Mouse (Mus musculus) gastrocnemius, adult 2 months (tissue): ENCODE data around the gene Col23a1. TPM values are rescaled to one million over a fixed set of nuclear protein-coding genes. Genes with fewer than 3 reads are reported as not detected.
A peak's percentile ranks its signal among the peaks of the same experiment; 100 is the strongest.

Experiments used
- DNase-seq: peaks from one replicate; pipeline ENCODE4 v3.0.0; 2022
- H3K27ac ChIP-seq: fragments of 200-600 bp; 2 replicates; pipeline ENCODE4 v1.8.1; 2022; ENCODE audit warnings: mild to moderate bottlenecking
- H3K4me3 ChIP-seq: fragments of 200-600 bp; 2 replicates; pipeline ENCODE4 v1.8.1; 2022; ENCODE audit warnings: mild to moderate bottlenecking, moderate library complexity
- CTCF ChIP-seq: fragments of 200-600 bp; IDR thresholded peaks from 2 replicates; pipeline ENCODE4 v1.8.1; 2022; ENCODE audit warnings: antibody characterized with exemption, mild to moderate bottlenecking, moderate library complexity
- intact Hi-C: fragments of 180-260 bp; cut with DNase I; formaldehyde crosslinking; loops from one replicate; pipeline ENCODE4 v1.15.1; 2025
- total RNA-seq, 2 experiments: library from RNA; stranded (reverse); gene quantifications; 2 replicates each; pipeline ENCODE4 v1.2.3; 2021

Col23a1 gene
- total RNA-seq, 2 experiments from 2014 or later: 1.1 to 1.8 TPM

DNA sequence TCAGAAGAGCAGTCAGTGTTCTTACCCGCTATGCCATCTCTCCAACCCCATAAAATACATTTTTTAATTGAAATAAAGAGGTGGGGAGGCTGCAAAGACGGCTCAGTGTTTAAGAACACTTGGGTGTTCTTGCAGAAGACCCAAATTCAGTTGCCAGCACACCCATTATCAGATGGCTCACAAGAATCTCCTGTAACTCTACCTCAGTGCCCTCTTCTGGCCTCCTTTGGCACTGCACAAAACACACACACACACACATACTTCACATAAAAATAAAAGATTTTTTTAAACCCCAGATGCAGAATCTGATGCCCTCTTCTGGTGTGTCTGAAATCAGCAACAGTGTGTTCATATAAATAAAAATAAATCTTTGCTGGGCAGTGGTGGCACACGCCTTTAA is 299.1 kb downstream of the Col23a1 start:
- no peak overlapping the region for H3K27ac ChIP-seq
- TF ChIP-seq CTCF: no peak; the same call in 1 of the 2 replicates
- no peak for DNase-seq
- intact Hi-C loops: no loop called here
- no peak overlapping the region for H3K4me3 ChIP-seq

DNA sequence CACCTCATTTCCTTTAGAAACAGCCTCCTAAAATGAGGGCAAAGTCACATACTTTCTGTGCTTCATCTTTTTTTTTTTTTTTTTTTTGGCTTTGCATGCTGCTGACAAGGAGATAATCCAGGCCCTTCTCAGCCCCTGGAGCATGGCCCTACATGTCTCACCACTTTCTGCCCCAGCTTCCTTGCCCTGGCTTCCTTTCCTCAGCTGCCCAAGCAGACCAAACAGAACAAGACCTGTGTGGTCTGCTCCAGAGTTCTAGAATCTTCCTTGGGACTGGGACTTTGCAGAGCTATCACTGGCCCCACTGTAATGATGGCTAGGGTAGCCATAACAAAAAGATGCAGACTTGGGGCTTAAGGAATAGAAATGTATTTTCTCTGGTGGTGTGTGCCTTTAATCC is 300.3 kb downstream of the Col23a1 start:
- H3K4me3 ChIP-seq: no peak overlapping the region
- no peak for DNase-seq
- no peak for TF ChIP-seq CTCF
- H3K27ac ChIP-seq: no peak overlapping the region
- intact Hi-C loops: no loop called here

DNA sequence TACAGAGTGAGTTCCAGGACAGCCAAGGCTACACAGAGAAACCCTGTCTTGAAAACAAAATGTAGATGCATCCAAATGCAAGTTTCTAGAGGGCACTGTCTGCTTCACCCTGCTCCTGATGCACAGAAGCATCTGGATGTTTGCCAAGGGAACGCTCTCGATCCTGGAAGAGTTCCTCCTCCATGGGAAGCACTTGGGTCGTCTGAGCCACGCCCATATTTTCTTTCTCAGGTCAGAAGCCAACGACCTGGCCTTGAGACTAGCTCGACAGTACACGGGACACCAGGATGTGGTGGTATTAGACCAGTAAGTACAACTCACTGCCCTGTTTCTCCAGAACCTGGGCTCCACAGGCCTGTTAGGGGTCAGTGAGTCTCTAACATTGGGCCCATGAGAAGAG is 301.4 kb downstream of the Col23a1 start:
- intact Hi-C loops: no loop called here
- no peak overlapping the region for H3K27ac ChIP-seq
- no peak for DNase-seq
- H3K4me3 ChIP-seq: no peak overlapping the region
- TF ChIP-seq CTCF: no peak

DNA sequence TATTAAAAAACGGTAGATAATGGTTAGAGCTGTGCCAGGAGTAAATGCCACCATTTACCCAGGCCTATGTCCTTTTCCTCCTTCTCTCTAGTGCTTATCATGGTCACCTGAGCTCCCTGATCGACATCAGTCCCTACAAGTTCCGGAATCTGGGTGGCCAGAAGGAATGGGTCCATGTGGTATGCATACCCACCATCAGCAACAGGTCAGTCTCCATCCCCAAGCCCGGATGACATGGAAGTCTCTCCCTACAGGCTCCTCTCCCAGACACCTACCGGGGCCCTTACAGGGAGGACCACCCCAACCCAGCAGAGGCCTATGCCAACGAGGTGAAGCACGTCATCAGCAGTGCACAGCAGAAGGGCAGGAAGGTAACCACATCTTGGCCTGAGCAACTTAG is 302.2 kb downstream of the Col23a1 start:
- Histone ChIP-seq H3K27ac (no peak overlapping the region), H3K4me3 (no peak overlapping the region)
- DNase-seq: no peak
- intact Hi-C loops: no loop called here
- TF ChIP-seq CTCF: no peak

DNA sequence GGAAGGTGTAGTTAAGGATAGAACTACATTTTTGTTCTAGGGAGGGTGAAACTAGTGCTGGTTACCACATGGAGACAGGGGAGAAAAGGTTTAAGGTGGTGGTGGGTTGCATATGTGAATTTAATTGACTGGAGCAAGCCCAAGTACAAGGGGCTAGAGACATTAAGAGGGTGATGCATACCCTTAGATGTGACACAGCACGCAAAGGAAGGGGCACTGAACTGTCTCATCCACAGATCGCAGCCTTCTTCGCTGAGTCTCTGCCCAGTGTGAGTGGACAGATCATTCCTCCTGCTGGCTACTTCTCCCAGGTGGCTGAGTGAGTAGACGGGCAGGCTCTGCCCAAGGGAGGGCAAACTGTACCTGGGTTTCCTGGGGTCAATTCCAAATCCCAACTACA is 303.6 kb downstream of the Col23a1 start:
- Histone ChIP-seq H3K4me3 (no peak overlapping the region), H3K27ac (no peak overlapping the region)
- no peak for DNase-seq
- no peak for TF ChIP-seq CTCF
- intact Hi-C loops: no loop called here

DNA sequence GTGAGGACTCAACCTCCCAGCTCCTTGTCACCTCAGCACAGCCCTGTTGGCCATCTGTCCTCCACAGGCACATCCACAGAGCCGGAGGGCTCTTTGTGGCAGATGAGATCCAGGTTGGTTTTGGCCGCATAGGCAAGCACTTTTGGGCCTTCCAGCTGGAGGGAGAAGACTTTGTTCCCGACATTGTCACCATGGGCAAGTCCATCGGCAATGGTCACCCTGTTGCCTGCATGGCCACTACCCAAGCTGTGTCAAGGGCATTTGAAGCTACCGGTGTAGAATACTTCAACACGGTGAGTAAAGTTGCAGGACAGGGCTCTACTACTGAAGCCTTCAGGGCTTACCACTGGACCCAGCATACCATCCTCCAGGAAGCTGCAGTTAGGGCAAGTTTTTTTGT is 304.1 kb downstream of the Col23a1 start:
- intact Hi-C loops: no loop called here
- Histone ChIP-seq H3K27ac (no peak overlapping the region), H3K4me3 (no peak overlapping the region)
- no peak for TF ChIP-seq CTCF
- DNase-seq: no peak

DNA sequence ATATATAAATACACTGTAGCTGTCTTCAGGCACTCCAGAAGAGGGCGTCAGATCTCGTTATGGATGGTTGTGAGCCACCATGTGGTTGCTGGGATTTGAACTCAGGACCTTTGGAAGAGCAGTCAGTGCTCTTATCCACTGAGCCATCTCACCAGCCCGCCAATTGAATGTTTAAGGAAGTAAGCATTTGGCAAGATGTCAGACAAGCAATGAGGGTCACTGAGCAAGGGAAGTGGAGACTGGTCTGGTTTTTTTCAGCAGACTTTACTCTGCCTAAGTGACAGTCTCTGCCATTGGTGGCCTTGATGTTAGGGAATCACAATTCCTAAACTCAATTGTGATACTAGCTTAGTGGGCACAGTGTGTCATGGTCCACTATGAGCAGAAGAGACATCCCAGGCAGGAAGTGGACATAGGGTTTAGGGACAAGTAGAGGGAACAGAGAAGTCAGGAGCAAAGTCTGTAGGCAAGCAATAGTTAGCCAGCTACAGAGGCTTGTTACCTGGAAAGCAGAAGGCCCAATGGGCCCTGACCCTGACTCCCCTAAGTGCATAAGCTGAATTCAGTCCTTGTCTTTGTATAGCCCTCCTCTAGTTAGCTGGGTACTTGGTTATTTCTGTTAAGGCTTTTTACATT is 305.1 kb downstream of the Col23a1 start:
- no peak for DNase-seq
- intact Hi-C loops: no loop called here
- no peak overlapping the region for H3K27ac ChIP-seq
- no peak for TF ChIP-seq CTCF
- no peak overlapping the region for H3K4me3 ChIP-seq

DNA sequence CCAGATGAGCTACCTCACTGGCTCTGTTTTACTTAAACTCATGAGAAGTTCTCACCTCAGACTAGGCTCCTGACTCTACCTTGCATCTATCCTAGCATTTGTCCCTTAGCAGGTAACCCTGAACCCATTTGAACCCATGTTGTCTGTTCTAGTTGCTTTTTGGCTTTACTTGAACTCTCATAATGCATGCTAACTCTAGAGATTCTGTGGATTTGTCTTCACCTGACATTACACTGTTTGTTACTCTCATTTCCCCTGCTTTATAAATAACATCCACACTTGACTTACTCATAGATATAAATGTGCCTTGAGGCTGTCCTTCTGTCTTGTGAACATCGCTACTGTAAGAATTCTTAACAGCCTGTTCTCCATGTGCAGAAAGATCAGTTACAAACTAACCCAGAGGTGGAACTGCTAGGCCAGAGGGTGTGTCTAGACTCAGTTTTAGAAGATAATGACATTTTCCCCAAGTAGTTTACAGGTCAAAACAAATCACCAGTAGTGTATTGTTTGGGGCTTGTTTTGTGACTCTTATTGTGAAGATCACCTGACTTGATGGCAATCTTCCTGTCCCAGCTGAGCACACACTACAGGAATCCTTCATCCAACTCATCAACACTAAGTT is 305.9 kb downstream of the Col23a1 start:
- DNase-seq: no peak
- TF ChIP-seq CTCF: no peak
- H3K27ac ChIP-seq: peak overlapping the region; percentile 16; the same call in 1 of the 2 replicates
- intact Hi-C loops: no loop called here
- H3K4me3 ChIP-seq: no peak overlapping the region

DNA sequence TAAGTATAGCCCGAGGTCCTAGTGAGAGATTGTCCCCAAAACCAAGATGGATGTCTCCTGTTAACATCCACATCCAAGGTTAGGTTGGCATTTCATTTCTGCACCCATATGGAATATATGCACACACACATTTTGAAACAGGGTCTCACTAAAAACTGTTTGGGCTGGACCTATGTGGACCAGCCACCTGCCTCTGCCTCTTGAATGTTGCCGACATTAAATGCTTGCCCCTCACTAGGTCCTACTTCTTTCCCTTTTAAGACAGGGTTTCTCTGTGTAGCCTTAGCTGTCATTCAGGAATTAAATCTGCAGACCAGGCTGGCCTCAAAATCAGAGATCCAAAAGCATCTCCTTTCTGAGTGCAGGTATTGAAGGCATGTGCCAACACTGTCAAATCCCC is 307.8 kb downstream of the Col23a1 start:
- no peak for DNase-seq
- Histone ChIP-seq H3K4me3 (no peak overlapping the region), H3K27ac (no peak overlapping the region)
- intact Hi-C loops: no loop called here
- TF ChIP-seq CTCF: no peak

DNA sequence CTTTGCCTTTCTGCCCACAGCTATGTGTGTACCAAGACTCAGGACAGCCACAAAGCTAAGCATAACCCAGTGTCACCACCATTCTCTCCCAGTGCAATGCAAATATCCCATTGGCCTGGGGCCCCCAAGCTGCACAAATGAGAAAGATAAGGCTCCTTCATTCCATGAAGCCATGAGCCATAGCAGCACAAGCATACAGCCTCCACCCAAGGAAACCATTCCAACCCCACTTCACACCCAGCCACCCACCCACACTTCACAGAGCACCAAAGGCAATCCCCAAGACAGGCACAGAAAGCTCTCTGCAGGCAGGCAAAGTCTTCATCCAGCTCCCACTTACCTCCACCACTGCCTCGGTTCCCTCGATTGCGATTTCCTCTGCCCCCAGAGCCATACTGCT is 312.5 kb downstream of the Col23a1 start:
- no peak for DNase-seq
- intact Hi-C loops: no loop called here
- H3K4me3 ChIP-seq: no peak overlapping the region
- no peak for TF ChIP-seq CTCF
- H3K27ac ChIP-seq: no peak overlapping the region

DNA sequence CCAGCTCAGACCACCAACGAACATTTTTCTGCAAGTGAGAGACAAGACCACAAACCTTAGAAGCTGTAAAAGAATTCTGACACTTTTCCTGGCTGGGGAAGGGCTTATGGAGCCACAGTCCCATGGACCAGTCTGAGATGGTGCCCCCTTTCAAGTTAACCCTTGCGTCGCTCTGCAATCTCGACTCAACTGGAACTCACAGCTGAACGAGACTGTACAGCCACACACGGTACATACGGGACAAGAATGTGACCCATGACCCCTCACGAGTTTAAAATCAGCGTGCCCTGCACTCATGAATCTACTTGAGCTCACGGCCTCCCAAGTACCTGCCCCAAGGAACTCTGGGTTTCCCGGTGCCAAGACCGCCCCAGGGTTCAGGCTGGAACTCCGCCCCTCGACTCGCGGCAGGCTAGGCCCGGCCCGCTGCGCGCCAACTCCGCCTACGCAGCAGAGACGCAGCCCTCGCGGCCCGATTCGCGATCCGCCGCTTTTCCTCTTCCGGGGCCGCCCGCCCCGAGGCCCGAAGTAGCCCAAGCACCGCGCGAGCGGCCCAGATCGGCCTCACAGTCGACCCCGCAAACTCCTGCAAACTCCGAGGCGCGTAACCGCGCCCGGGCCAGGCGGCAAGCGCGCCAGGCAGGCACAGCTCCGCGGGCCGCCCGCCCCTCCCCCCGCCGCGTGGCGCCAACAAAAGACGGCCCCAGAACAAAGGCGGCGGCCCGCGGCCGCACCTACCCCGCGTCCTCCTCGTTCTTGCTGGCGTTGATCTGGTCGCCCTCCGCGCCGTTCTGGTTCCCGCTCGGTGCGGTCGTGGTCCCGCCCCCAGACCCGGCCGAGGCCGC is 316.1 kb downstream of the Col23a1 start:
- peak; percentile 95 for DNase-seq
- H3K27ac ChIP-seq: peak overlapping the region; percentile 98
- TF ChIP-seq CTCF: no peak
- intact Hi-C loops: no loop called here
- H3K4me3 ChIP-seq: peak overlapping the region; percentile 87

DNA sequence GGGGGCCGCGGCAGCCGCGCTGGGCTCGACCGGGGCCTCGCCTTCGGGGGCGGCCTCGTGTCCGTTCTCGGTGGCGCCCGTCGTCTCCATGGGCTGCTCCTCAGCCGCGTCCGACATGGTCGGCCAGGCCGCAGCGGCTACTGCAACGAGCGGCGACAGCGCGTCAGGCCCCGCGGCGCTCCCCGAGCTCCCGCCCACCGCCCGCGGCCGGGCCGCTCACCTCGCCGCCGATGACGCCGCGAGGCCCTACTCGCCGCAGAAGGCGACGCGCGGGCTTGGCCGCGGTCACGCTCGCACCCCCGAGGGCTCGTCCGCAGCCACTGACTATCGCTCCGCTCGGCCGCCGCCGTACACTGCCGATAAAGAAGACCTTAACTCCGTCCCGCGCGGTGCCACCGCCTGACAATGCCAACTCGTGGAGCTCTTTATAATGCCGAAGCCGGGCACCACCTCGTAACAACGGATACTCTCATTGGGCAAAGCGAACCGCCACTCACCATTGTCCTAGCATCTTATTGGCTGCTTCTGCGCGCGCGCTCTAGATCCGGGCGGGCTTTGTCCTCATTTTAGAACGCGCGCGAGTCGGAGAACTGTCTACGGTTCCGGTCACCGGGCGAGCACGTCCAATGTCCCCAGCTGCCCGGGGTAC is 316.9 kb downstream of the Col23a1 start, which contains the start of gene Hnrnpab:
Gene Hnrnpab, minus strand, starts transcription at position 401 of the 649 bp plus-strand sequence.
- Histone ChIP-seq H3K4me3 (peak within 1 kb of the TSS; percentile 87), H3K27ac (peak within 1 kb of the TSS; percentile 98)
- peak; percentile 98 for DNase-seq
- TF ChIP-seq CTCF: no peak
- intact Hi-C loops: no loop called here

DNA sequence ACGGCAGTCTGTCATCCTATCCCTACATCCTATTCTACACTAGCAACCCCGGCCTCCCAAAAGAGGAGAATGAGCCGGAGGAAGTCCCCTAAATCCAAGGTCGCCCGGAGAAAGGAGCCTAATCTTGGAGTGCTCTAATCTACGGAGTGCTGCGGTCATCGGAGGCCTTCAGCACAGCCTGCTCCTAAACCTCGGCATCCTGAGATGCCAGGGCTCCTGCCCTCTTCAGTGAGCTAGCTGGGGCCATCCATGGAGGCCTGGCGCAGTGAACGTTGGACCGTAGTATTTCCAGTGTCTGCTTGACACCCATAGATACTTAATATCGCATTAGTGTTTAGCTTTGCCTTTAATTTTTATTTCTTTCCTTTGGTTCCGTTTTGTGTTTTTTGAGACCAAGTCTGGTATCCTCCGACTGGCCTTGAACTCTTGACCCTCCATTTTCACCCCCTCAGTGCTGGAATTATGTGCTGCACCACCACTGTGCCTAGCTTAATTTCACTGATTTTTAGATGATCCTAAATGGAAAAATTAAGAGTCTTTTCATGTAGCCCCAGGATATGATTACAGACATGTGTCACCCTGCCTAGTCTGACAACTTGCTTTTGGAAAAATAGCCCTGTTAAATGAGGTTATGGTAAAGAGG is 317.5 kb downstream of the Col23a1 start:
- intact Hi-C loops: no loop called here
- Histone ChIP-seq H3K4me3 (peak overlapping the region; percentile 87), H3K27ac (peak overlapping the region; percentile 98)
- TF ChIP-seq CTCF: no peak
- DNase-seq: no peak
